Mouse (Mus musculus) heart, adult 2 months (tissue): ENCODE results near the gene Stat5a.

Source experiments
- CTCF ChIP-seq: fragments of 200-600 bp; IDR thresholded peaks from 2 replicates; pipeline ENCODE4 v1.8.1; 2022; ENCODE audit warnings: antibody characterized with exemption, mild to moderate bottlenecking, moderate library complexity
- EP300 ChIP-seq: fragments of 200-500 bp; IDR thresholded peaks from 2 replicates; pipeline ENCODE4 v1.6.1; 2011; ENCODE audit warnings: low read depth, low read length, control low read depth; ENCODE audit not compliant: insufficient read depth

DNA sequence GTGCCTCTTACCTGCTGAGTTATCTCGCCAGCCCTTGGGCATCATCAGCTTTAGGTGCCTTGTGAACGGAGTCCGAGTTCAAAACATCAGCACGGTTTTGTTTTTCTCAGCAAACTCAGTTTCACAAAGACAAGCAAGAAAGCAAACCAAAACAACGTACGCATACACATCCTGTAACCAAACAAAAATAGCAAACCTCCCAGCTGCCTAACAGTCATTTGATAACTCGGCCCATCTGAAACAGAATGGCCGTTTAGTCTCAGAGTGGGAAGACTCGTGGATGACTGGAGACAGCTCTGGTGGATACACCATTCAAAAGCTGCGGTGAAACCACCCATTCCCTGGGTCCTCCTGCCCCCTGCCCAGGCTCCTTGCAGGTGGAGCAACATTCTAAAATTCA lies 27.8 kb upstream of the Stat5a start:
- TF ChIP-seq CTCF (no peak), EP300 (no peak)
